Mouse (Mus musculus): Measurements from ENCODE around the gene Ccr1. TPM values are rescaled to one million over a fixed set of nuclear protein-coding genes. Genes with fewer than 3 reads are reported as not detected.
"Not testable (repeated sequence)": the region's sequence is repeated elsewhere in the genome, so short reads cannot be mapped to it uniquely, and the experiment has no call there.

Ccr1 gene
- polyA plus RNA-seq, 1 experiment, result 1.2 TPM

GRCm38 (mm10) chr9:123978308-123978707 lies 9.8 kb upstream of the Ccr1 start, which contains the start of gene Ccr1l1:
TSS of gene Ccr1l1 (minus strand) at chr9:123978408.
- Histone ChIP-seq H3K27me3 (ENCODE audit: control insufficient read depth, insufficient read depth, low read length) (no peaks in the 10 kb centered on the region), H3K4me3 (ENCODE audit: low read depth, low read length) (no peak within 1 kb of the TSS), H3K4me1 (ENCODE audit: control insufficient read depth, insufficient read depth, insufficient read length, low read length) (no peaks in the 10 kb centered on the region), H3K36me3 (ENCODE audit: control insufficient read depth, insufficient read depth, low read length) (no peaks in the 10 kb centered on the region), H3K27ac (ENCODE audit: insufficient read depth, low read depth, low read length) (no peak within 1 kb of the TSS)
- TF ChIP-seq CTCF (IDR thresholded peaks at IDR 0.05; ENCODE audit: extremely low read depth, insufficient read length, insufficient replicate concordance, low read depth, low read length) (no peak), POLR2A (IDR thresholded peaks at IDR 0.05; ENCODE audit: low read depth, low read length) (no peak)
- 27% methylated on average over 1 of the region's 1 CpGs for WGBS

- no peak for TF ChIP-seq CTCF (IDR thresholded peaks at IDR 0.05; ENCODE audit: extremely low read depth, insufficient read length, insufficient replicate concordance, low read depth, low read length)
- TF ChIP-seq POLR2A (IDR thresholded peaks at IDR 0.05; ENCODE audit: low read depth, low read length), result no peak
- WGBS, result 79% methylated on average over 9 of the region's 9 CpGs
- H3K36me3 ChIP-seq (ENCODE audit: control insufficient read depth, insufficient read depth, low read length), result no peaks in the 10 kb centered on the region
- H3K4me1 ChIP-seq (ENCODE audit: control insufficient read depth, insufficient read depth, insufficient read length, low read length), result no peaks in the 10 kb centered on the region
- no peak overlapping the region for H3K4me3 ChIP-seq (ENCODE audit: low read depth, low read length)
- no peak overlapping the region for H3K27ac ChIP-seq (ENCODE audit: insufficient read depth, low read depth, low read length)
- no peaks in the 10 kb centered on the region for H3K27me3 ChIP-seq (ENCODE audit: control insufficient read depth, insufficient read depth, low read length)
Measured at GRCm38 (mm10) chr9:123976876-123977663, 8.6 kb upstream of the Ccr1 start.

- no peaks in the 10 kb centered on the region for H3K27me3 ChIP-seq (ENCODE audit: control insufficient read depth, insufficient read depth, low read length)
- no peaks in the 10 kb centered on the region for H3K4me1 ChIP-seq (ENCODE audit: control insufficient read depth, insufficient read depth, insufficient read length, low read length)
- H3K27ac ChIP-seq (ENCODE audit: insufficient read depth, low read depth, low read length), result no peak overlapping the region
- no peak for TF ChIP-seq CTCF (IDR thresholded peaks at IDR 0.05; ENCODE audit: extremely low read depth, insufficient read length, insufficient replicate concordance, low read depth, low read length)
- TF ChIP-seq POLR2A (IDR thresholded peaks at IDR 0.05; ENCODE audit: low read depth, low read length), result no peak
- no peak overlapping the region for H3K4me3 ChIP-seq (ENCODE audit: low read depth, low read length)
- H3K36me3 ChIP-seq (ENCODE audit: control insufficient read depth, insufficient read depth, low read length), result no peaks in the 10 kb centered on the region
- 75% methylated on average over 2 of the region's 2 CpGs for WGBS
Measured at GRCm38 (mm10) chr9:123975630-123976029, 7.1 kb upstream of the Ccr1 start.

GRCm38 (mm10) chr9:123966858-123967495 lies 1.5 kb downstream of the Ccr1 start:
- not testable (repeated sequence) for H3K27ac ChIP-seq (ENCODE audit: insufficient read depth, low read depth, low read length); H3K27me3 ChIP-seq (ENCODE audit: control insufficient read depth, insufficient read depth, low read length); H3K4me1 ChIP-seq (ENCODE audit: control insufficient read depth, insufficient read depth, insufficient read length, low read length); H3K36me3 ChIP-seq (ENCODE audit: control insufficient read depth, insufficient read depth, low read length); H3K4me3 ChIP-seq (ENCODE audit: low read depth, low read length)
- WGBS, result 89% methylated on average over 1 of the region's 4 CpGs

GRCm38 (mm10) chr9:123964776-123965175 lies 3.7 kb downstream of the Ccr1 start:
- no peak for TF ChIP-seq CTCF (IDR thresholded peaks at IDR 0.05; ENCODE audit: extremely low read depth, insufficient read length, insufficient replicate concordance, low read depth, low read length)
- H3K36me3 ChIP-seq (ENCODE audit: control insufficient read depth, insufficient read depth, low read length), result no peaks in the 10 kb centered on the region
- H3K27me3 ChIP-seq (ENCODE audit: control insufficient read depth, insufficient read depth, low read length), result no peaks in the 10 kb centered on the region
- peaks cover 2% of the 10 kb centered on the region; the same call in 1 of the 2 replicates for H3K4me1 ChIP-seq (ENCODE audit: control insufficient read depth, insufficient read depth, insufficient read length, low read length)
- 70% methylated on average over 3 of the region's 3 CpGs for WGBS
- H3K27ac ChIP-seq (ENCODE audit: insufficient read depth, low read depth, low read length), result no peak overlapping the region
- H3K4me3 ChIP-seq (ENCODE audit: low read depth, low read length), result no peak overlapping the region

- Histone ChIP-seq H3K36me3 (ENCODE audit: control insufficient read depth, insufficient read depth, low read length) (no peaks in the 10 kb centered on the region), H3K4me1 (ENCODE audit: control insufficient read depth, insufficient read depth, insufficient read length, low read length) (no peaks in the 10 kb centered on the region), H3K27ac (ENCODE audit: insufficient read depth, low read depth, low read length) (no peak overlapping the region), H3K27me3 (ENCODE audit: control insufficient read depth, insufficient read depth, low read length) (no peaks in the 10 kb centered on the region; the same call in 1 of the 2 replicates), H3K4me3 (ENCODE audit: low read depth, low read length) (no peak overlapping the region)
- WGBS, result 63% methylated on average over 1 of the region's 1 CpGs
- TF ChIP-seq POLR2A (IDR thresholded peaks at IDR 0.05; ENCODE audit: low read depth, low read length), result no peak
- no peak for TF ChIP-seq CTCF (IDR thresholded peaks at IDR 0.05; ENCODE audit: extremely low read depth, insufficient read length, insufficient replicate concordance, low read depth, low read length)
Measured at GRCm38 (mm10) chr9:123960161-123960560, 8.3 kb downstream of the Ccr1 start.

- Histone ChIP-seq H3K27me3 (ENCODE audit: control insufficient read depth, insufficient read depth, low read length) (no peaks in the 10 kb centered on the region; the same call in 1 of the 2 replicates), H3K36me3 (ENCODE audit: control insufficient read depth, insufficient read depth, low read length) (no peaks in the 10 kb centered on the region), H3K4me3 (ENCODE audit: low read depth, low read length) (no peak overlapping the region), H3K4me1 (ENCODE audit: control insufficient read depth, insufficient read depth, insufficient read length, low read length) (no peaks in the 10 kb centered on the region), H3K27ac (ENCODE audit: insufficient read depth, low read depth, low read length) (no peak overlapping the region)
- TF ChIP-seq POLR2A (IDR thresholded peaks at IDR 0.05; ENCODE audit: low read depth, low read length) (no peak), CTCF (IDR thresholded peaks at IDR 0.05; ENCODE audit: extremely low read depth, insufficient read length, insufficient replicate concordance, low read depth, low read length) (no peak)
- WGBS, result 55% methylated on average over 3 of the region's 3 CpGs
Measured at GRCm38 (mm10) chr9:123957911-123958413, 10.5 kb downstream of the Ccr1 start.
